Mouse (Mus musculus): Measurements from ENCODE around the gene Nova2.

DNA sequence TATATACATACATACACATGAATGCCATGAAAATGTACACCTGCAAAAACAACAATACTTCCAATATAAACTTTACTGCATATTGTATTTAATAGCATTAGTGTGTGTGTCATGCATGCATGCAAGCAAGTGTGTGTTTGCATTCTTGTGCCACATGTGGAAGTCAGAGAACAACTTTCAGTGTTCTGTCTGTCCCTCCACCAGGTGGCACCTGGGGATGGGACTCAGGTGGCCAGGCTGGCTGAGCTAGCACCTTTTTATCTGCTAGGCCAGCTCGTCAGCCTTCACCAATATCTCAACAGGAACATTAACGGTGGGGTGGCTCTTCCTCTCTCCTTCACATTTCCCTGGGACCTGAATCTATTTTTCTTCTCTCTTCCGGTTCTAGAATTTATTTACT, 23.2 kb upstream of the Nova2 start:
- peak; percentile 14; the same call in 1 of the 2 replicates for TF ChIP-seq CTCF (IDR thresholded peaks at IDR 0.05; ENCODE audit: borderline replicate concordance, extremely low read depth, insufficient read depth, insufficient read length)
- no peak for TF ChIP-seq POLR2A (IDR thresholded peaks at IDR 0.05; ENCODE audit: borderline replicate concordance, extremely low read depth, insufficient read depth, insufficient read length, poor library complexity, severe bottlenecking)
